Mouse (Mus musculus): Measurements from ENCODE around the gene Ifnar1. TPM values are rescaled to one million over a fixed set of nuclear protein-coding genes. Genes with fewer than 3 reads are reported as not detected.
A peak's percentile ranks its signal among the peaks of the same experiment; 100 is the strongest.

Ifnar1 gene
- polyA plus RNA-seq, 1 experiment from 2014 or later = 39.4 TPM

DNA sequence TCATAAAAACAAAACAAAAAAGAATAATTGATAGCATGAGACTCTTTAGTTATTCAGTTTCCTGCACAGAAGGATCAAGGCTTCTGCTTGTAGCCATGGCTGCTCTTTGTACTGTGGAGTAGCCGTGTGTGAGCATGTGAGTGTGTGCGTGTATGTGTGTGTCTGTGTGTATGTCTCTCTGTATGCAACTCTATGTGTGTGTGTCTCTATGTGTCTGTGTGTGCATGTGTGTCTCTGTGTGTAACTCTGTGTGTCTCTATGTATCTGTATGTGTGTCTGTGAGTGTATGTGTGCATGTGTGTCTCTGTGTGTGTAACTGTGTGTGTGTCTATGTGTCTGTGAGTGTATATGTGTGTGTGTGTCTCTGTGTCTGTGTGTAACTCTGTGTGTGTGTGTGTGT, 64.0 kb downstream of the Ifnar1 start:
- peak overlapping the region; percentile 56 for H3K9ac ChIP-seq (ENCODE audit: low read depth, low read length)
- peak overlapping the region; percentile 41 for H3K4me3 ChIP-seq (ENCODE audit: low read length)
- no peaks in the 10 kb centered on the region for H3K36me3 ChIP-seq (ENCODE audit: control insufficient read depth, insufficient read depth, low read length)
- peaks cover 41% of the 10 kb centered on the region for H3K4me1 ChIP-seq (ENCODE audit: control insufficient read depth, insufficient read depth, low read length)
- peak overlapping the region; percentile 53 for H3K4me2 ChIP-seq (ENCODE audit: low read depth, low read length)
- 62% methylated on average over 2 of the region's 2 CpGs for WGBS
- no peak for ATAC-seq
- H3K27me3 ChIP-seq (replicated peaks; ENCODE audit: control insufficient read depth, insufficient read depth, low read length) = no peaks in the 10 kb centered on the region
- no peaks in the 10 kb centered on the region for H3K9me3 ChIP-seq (ENCODE audit: control insufficient read depth, low read length)
- peak overlapping the region; percentile 87 for H3K27ac ChIP-seq (ENCODE audit: low read length)

DNA sequence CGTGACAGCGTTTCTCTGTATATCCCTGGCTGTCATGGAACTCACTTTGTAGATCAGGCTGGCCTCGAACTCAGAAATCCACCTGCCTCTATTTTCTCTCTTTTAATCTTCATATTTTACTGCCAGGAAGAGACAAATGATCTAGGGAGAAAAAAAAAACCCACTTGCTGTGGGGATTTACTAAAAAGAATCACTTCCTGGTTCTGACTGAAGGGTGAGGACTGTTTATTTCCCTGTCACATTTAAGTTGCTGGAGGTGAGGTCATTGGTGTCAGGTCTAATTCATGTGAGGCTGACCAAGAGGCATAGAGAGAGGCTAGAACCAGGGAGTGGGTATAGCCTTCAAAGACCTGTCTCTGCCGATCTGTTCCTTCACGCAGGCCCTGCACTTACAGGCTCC, 64.6 kb downstream of the Ifnar1 start:
- no peaks in the 10 kb centered on the region for H3K36me3 ChIP-seq (ENCODE audit: control insufficient read depth, insufficient read depth, low read length)
- WGBS = 69% methylated on average over 5 of the region's 5 CpGs
- 0 out of 2 replicates have a peak overlapping the region, but pooled peaks have one; percentile 56 for H3K9ac ChIP-seq (ENCODE audit: low read depth, low read length)
- H3K27me3 ChIP-seq (replicated peaks; ENCODE audit: control insufficient read depth, insufficient read depth, low read length) = no peaks in the 10 kb centered on the region
- peak overlapping the region; percentile 87 for H3K27ac ChIP-seq (ENCODE audit: low read length)
- H3K9me3 ChIP-seq (ENCODE audit: control insufficient read depth, low read length) = no peaks in the 10 kb centered on the region
- no peak for ATAC-seq
- H3K4me3 ChIP-seq (ENCODE audit: low read length) = 0 out of 2 replicates have a peak overlapping the region, but pooled peaks have one; percentile 2
- H3K4me2 ChIP-seq (ENCODE audit: low read depth, low read length) = peak overlapping the region; percentile 53; the same call in 1 of the 2 replicates
- peaks cover 47% of the 10 kb centered on the region for H3K4me1 ChIP-seq (ENCODE audit: control insufficient read depth, insufficient read depth, low read length)

DNA sequence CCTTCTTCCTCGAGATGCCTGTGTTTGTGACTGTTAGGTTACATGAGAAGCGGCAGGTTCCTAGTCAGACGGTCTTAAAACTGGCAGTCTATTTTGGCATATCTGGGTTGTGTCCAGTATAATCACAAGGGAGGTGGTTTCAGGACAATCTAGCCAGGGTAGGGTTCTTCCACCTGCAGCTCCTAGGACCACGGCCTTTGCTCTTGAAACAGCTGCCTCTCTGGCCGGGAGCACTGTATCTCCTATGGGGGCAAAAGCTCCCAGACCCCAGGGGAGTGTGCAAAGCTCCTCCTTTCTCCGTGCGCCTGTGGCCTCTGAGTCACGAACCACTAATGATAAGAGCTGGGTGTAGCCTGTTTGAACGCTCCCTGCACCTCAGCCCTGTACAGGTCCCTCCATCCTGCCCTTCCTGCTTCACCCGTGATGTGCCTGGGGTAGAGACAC, 66.1 kb downstream of the Ifnar1 start:
- Histone ChIP-seq H3K27ac (ENCODE audit: low read length) (peak overlapping the region; percentile 86), H3K4me3 (ENCODE audit: low read length) (no peak overlapping the region), H3K4me1 (ENCODE audit: control insufficient read depth, insufficient read depth, low read length) (peaks cover 51% of the 10 kb centered on the region), H3K36me3 (ENCODE audit: control insufficient read depth, insufficient read depth, low read length) (no peaks in the 10 kb centered on the region), H3K27me3 (replicated peaks; ENCODE audit: control insufficient read depth, insufficient read depth, low read length) (no peaks in the 10 kb centered on the region), H3K4me2 (ENCODE audit: low read depth, low read length) (peak overlapping the region; percentile 9; the same call in 1 of the 2 replicates), H3K9me3 (ENCODE audit: control insufficient read depth, low read length) (no peaks in the 10 kb centered on the region), H3K9ac (ENCODE audit: low read depth, low read length) (0 out of 2 replicates have a peak overlapping the region, but pooled peaks have one; percentile 21)
- peak; percentile 72 for ATAC-seq
- 47% methylated on average over 10 of the region's 10 CpGs for WGBS

DNA sequence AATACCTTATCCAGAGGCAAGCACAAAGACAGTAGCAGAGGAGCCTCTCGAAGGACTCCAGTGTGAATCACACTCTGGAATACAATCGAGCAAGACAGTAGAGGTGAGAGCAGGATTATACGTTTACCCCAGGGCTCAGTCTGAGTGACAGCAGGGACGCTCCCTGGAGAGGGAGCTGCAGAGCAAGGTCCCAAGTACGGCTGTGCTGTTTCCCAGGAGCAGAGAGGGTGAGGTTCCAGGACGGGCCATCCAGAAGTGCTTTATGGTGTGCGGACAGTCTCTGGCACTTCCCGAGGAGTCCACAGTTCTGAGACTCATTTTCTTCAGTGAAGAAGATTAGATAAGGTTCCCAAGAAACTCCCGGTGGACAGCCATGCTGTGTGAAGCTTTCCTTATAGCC, 67.0 kb downstream of the Ifnar1 start:
- Histone ChIP-seq H3K4me3 (ENCODE audit: low read length) (no peak overlapping the region), H3K4me1 (ENCODE audit: control insufficient read depth, insufficient read depth, low read length) (peaks cover 53% of the 10 kb centered on the region), H3K9me3 (ENCODE audit: control insufficient read depth, low read length) (no peaks in the 10 kb centered on the region), H3K27ac (ENCODE audit: low read length) (peak overlapping the region; percentile 86), H3K4me2 (ENCODE audit: low read depth, low read length) (peak overlapping the region; percentile 24; the same call in 1 of the 2 replicates), H3K9ac (ENCODE audit: low read depth, low read length) (peak overlapping the region; percentile 21), H3K27me3 (replicated peaks; ENCODE audit: control insufficient read depth, insufficient read depth, low read length) (no peaks in the 10 kb centered on the region), H3K36me3 (ENCODE audit: control insufficient read depth, insufficient read depth, low read length) (no peaks in the 10 kb centered on the region)
- 44% methylated on average over 9 of the region's 9 CpGs for WGBS
- ATAC-seq = peak; percentile 57

DNA sequence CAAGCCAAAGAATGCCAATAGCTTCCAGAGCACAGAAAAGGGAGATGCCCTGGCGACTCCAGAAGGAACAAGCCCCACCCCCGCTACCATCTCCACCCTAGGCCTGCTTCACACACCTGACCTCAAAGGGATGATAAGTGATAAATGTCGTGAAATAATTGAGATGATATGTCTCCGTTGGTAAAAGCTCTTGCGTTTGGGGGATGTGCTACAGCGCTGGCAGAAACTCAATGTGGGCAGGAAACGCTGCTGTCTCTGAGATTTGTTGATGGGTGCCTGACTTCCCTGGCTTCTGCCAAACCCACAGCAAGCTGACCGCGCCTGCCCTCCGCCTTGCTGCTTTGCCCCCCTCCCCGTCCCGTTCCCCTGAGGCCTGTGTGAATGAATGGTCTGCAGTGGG, 68.6 kb downstream of the Ifnar1 start:
- whole genome bisulfite sequencing = 40% methylated on average over 12 of the region's 12 CpGs
- H3K4me2 ChIP-seq (ENCODE audit: low read depth, low read length) = no peak overlapping the region
- no peaks in the 10 kb centered on the region; the same call in 1 of the 2 replicates for H3K36me3 ChIP-seq (ENCODE audit: control insufficient read depth, insufficient read depth, low read length)
- no peaks in the 10 kb centered on the region for H3K9me3 ChIP-seq (ENCODE audit: control insufficient read depth, low read length)
- H3K9ac ChIP-seq (ENCODE audit: low read depth, low read length) = no peak overlapping the region
- peaks cover 50% of the 10 kb centered on the region for H3K4me1 ChIP-seq (ENCODE audit: control insufficient read depth, insufficient read depth, low read length)
- ATAC-seq = no peak
- peak overlapping the region; percentile 43; the same call in 1 of the 2 replicates for H3K27ac ChIP-seq (ENCODE audit: low read length)
- H3K27me3 ChIP-seq (replicated peaks; ENCODE audit: control insufficient read depth, insufficient read depth, low read length) = no peaks in the 10 kb centered on the region
- H3K4me3 ChIP-seq (ENCODE audit: low read length) = no peak overlapping the region

DNA sequence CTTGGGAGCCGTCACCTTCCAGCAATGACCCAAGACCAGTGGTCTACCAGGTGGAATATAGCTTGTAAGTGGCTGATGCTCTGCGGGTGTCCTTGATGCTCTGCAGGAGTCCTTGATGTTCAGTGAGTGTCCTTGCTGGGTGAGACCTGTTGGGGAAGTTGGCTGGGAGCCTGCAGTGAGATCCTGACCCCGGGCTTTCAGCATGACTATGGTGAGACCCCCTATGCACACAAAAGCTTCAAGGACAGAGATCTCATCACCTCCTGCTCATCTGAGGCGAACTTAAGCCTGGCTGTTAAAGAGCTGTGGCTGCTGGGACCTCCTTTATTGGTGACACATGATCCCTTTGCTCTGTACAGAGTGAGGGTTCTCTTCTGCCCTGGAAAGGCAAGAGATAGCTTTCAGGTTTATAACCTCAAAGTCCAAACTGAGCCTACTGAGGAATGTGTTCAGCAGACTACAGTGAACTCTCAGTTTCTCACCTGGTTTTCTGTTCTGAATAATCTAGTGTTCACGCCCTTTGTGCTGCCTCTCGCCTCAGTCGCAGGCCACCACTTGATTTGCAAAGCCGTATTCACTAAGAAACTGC, 70.1 kb downstream of the Ifnar1 start:
- Histone ChIP-seq H3K9ac (ENCODE audit: low read depth, low read length) (no peak overlapping the region), H3K27ac (ENCODE audit: low read length) (peak overlapping the region; percentile 47), H3K27me3 (replicated peaks; ENCODE audit: control insufficient read depth, insufficient read depth, low read length) (no peaks in the 10 kb centered on the region), H3K4me3 (ENCODE audit: low read length) (no peak overlapping the region), H3K36me3 (ENCODE audit: control insufficient read depth, insufficient read depth, low read length) (peaks cover 9% of the 10 kb centered on the region), H3K4me1 (ENCODE audit: control insufficient read depth, insufficient read depth, low read length) (peaks cover 50% of the 10 kb centered on the region), H3K4me2 (ENCODE audit: low read depth, low read length) (no peak overlapping the region), H3K9me3 (ENCODE audit: control insufficient read depth, low read length) (no peaks in the 10 kb centered on the region)
- peak; percentile 70 for ATAC-seq
- 64% methylated on average over 8 of the region's 8 CpGs for whole genome bisulfite sequencing

DNA sequence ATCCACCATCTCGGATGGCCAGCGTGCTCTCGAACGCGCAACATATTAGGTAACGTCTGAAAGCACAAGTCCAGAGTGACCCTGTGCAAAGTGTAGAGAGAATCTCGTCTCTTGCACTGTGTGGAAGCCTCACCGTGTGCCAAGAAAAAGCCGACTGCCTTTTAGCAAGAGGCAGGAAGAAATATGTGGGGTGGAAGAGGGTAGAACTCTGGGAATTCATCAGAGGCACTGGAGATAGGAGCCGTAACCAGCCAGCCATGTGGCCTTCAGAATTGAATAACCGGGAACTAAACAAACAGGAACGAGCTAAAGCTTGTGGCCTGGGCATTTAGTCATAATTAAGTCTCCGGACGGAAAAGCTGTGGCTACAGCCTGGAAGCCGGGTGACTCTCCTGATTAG, 71.6 kb downstream of the Ifnar1 start:
- Histone ChIP-seq H3K4me3 (ENCODE audit: low read length) (no peak overlapping the region), H3K4me2 (ENCODE audit: low read depth, low read length) (no peak overlapping the region), H3K4me1 (ENCODE audit: control insufficient read depth, insufficient read depth, low read length) (peaks cover 47% of the 10 kb centered on the region), H3K27ac (ENCODE audit: low read length) (no peak overlapping the region), H3K27me3 (replicated peaks; ENCODE audit: control insufficient read depth, insufficient read depth, low read length) (no peaks in the 10 kb centered on the region), H3K36me3 (ENCODE audit: control insufficient read depth, insufficient read depth, low read length) (peaks cover 9% of the 10 kb centered on the region), H3K9ac (ENCODE audit: low read depth, low read length) (no peak overlapping the region), H3K9me3 (ENCODE audit: control insufficient read depth, low read length) (no peaks in the 10 kb centered on the region)
- ATAC-seq = no peak
- 77% methylated on average over 15 of the region's 15 CpGs for WGBS

Small RNAs within 50 kb of the gene (microRNA-seq; reads per million reads assigned to microRNA genes)
- gene Mir6367 = not detected

Other genes with a start within 250 kb of the Ifnar1 start
- not detected in 2 replicates for gene Olig1, start 215.5 kb upstream of the Ifnar1 start, polyA plus RNA-seq (2015; fragmentation: Nextera tagmentation; extraction: Ambion mirVana)
- gene Ifnar2, start 112.5 kb upstream of the Ifnar1 start, polyA plus RNA-seq (2015; fragmentation: Nextera tagmentation; extraction: Ambion mirVana) = 45.1 and 45.7 TPM in 2 replicates
- gene Gm21970, start 93.5 kb upstream of the Ifnar1 start, polyA plus RNA-seq (2015; fragmentation: Nextera tagmentation; extraction: Ambion mirVana) = not detected in 2 replicates
- 103 and 120 TPM in 2 replicates for gene Il10rb, start 79.1 kb upstream of the Ifnar1 start, polyA plus RNA-seq (2015; fragmentation: Nextera tagmentation; extraction: Ambion mirVana)
- 116 and 117 TPM in 2 replicates for gene Ifngr2, start 61.8 kb downstream of the Ifnar1 start, polyA plus RNA-seq (2015; fragmentation: Nextera tagmentation; extraction: Ambion mirVana)
- 33.8 and 34.3 TPM in 2 replicates for gene Tmem50b, start 112.6 kb downstream of the Ifnar1 start, polyA plus RNA-seq (2015; fragmentation: Nextera tagmentation; extraction: Ambion mirVana)
- gene Dnajc28, start 133.8 kb downstream of the Ifnar1 start, polyA plus RNA-seq (2015; fragmentation: Nextera tagmentation; extraction: Ambion mirVana) = 2.8 TPM in 2 replicates
- 85.2 and 99.7 TPM in 2 replicates for gene Gart, start 161.7 kb downstream of the Ifnar1 start, polyA plus RNA-seq (2015; fragmentation: Nextera tagmentation; extraction: Ambion mirVana)
- 69.8 and 76.6 TPM in 2 replicates for gene Son, start 162.3 kb downstream of the Ifnar1 start, polyA plus RNA-seq (2015; fragmentation: Nextera tagmentation; extraction: Ambion mirVana)
- gene Donson, start 203.5 kb downstream of the Ifnar1 start, polyA plus RNA-seq (2015; fragmentation: Nextera tagmentation; extraction: Ambion mirVana) = 12.0 and 12.2 TPM in 2 replicates
- gene Cryzl1, start 243.7 kb downstream of the Ifnar1 start, polyA plus RNA-seq (2015; fragmentation: Nextera tagmentation; extraction: Ambion mirVana) = 66.9 and 69.4 TPM in 2 replicates
- gene Itsn1, start 244.0 kb downstream of the Ifnar1 start, polyA plus RNA-seq (2015; fragmentation: Nextera tagmentation; extraction: Ambion mirVana) = 10.5 and 13.1 TPM in 2 replicates